Mouse (Mus musculus) CH12.LX (cell line): ENCODE measurements around the gene Arl15. TPM values are rescaled to one million over a fixed set of nuclear protein-coding genes. Genes with fewer than 3 reads are reported as not detected.

Experiments used
- DNase-seq: peaks from one replicate; pipeline ENCODE4 v3.0.0-alpha.2; 2013; ENCODE audit errors: extremely low read depth
- H3K27ac ChIP-seq: 2 replicates; pipeline ENCODE4 v1.5.1; 2012; ENCODE audit warnings: low read depth, mild to moderate bottlenecking, control low read depth, moderate library complexity; ENCODE audit not compliant: insufficient read depth
- H3K27me3 ChIP-seq: replicated peaks from 2 replicates; pipeline ENCODE3; 2012; ENCODE audit warnings: inconsistent platforms
- H3K36me3 ChIP-seq, 2 experiments: replicated peaks in 1 of 2; 2 replicates each; pipeline versions ENCODE3 to v1.6.1; 2012; ENCODE audit warnings: inconsistent platforms in 1 of 2, low read length in 1 of 2, mild to moderate bottlenecking in 1 of 2, mixed read lengths in 1 of 2, moderate library complexity in 1 of 2; ENCODE audit not compliant: control insufficient read depth in 1 of 2, insufficient read depth in 1 of 2
- H3K4me1 ChIP-seq, 2 experiments: 2 replicates each; pipeline ENCODE4 v1.6.1; 2012; ENCODE audit warnings: inconsistent platforms in 1 of 2, moderate library complexity in 1 of 2; ENCODE audit not compliant: insufficient read depth in 2 of 2, control insufficient read depth in 1 of 2
- H3K4me2 ChIP-seq: 2 replicates; pipeline ENCODE4 v1.6.1; 2012; ENCODE audit warnings: low read depth, mild to moderate bottlenecking, control low read depth; ENCODE audit not compliant: poor library complexity, insufficient read depth, severe bottlenecking
- H3K4me3 ChIP-seq, 3 experiments: fragments of 150-350 bp in 1 of 3; sonication (generic) in 1 of 3; replicated peaks in 1 of 3; 2 replicates each; pipeline versions ENCODE3 to v1.5.1; 2011 to 2012; ENCODE audit warnings: low read depth in 2 of 3, low read length in 2 of 3, mild to moderate bottlenecking in 2 of 3, moderate library complexity in 2 of 3, control low read depth in 1 of 3, improper control_type of control experiment in 1 of 3, inconsistent platforms in 1 of 3, mixed read lengths in 1 of 3; ENCODE audit not compliant: poor library complexity in 1 of 3
- H3K79me2 ChIP-seq: replicated peaks from 2 replicates; pipeline ENCODE4 v1.6.1; 2012; ENCODE audit warnings: mild to moderate bottlenecking, moderate library complexity; ENCODE audit not compliant: control insufficient read depth, poor library complexity, insufficient read depth, severe bottlenecking; ENCODE audit errors: extremely low read depth
- H3K9ac ChIP-seq: 2 replicates; pipeline ENCODE4 v1.6.1; 2012; ENCODE audit warnings: low read depth, mild to moderate bottlenecking, control low read depth, moderate library complexity; ENCODE audit not compliant: insufficient read depth
- H3K9me3 ChIP-seq: replicated peaks from 2 replicates; pipeline ENCODE3; 2012; ENCODE audit warnings: low read length, inconsistent platforms, mixed read lengths
- CHD1 ChIP-seq: IDR thresholded peaks from 2 replicates; pipeline ENCODE4 v1.6.1; 2012; ENCODE audit warnings: low read depth, low read length, improper control_type of control experiment, inconsistent platforms
- CHD2 ChIP-seq: IDR thresholded peaks from 2 replicates; pipeline ENCODE4 v1.6.1; 2011; ENCODE audit warnings: low read length, improper control_type of control experiment
- E2F4 ChIP-seq: IDR thresholded peaks from 2 replicates; pipeline ENCODE4 v1.6.1; 2011; ENCODE audit warnings: low read depth, low read length, improper control_type of control experiment; ENCODE audit not compliant: insufficient replicate concordance
- ELF1 ChIP-seq: IDR thresholded peaks from 2 replicates; pipeline ENCODE4 v1.6.1; 2014; ENCODE audit warnings: low read depth, mild to moderate bottlenecking, inconsistent platforms, low read length, improper control_type of control experiment
- EP300 ChIP-seq: IDR thresholded peaks from 2 replicates; pipeline ENCODE4 v1.6.1; 2011; ENCODE audit warnings: low read length, improper control_type of control experiment
- IRF4 ChIP-seq: IDR thresholded peaks from 2 replicates; pipeline ENCODE4 v1.6.1; 2014; ENCODE audit warnings: low read depth, mild to moderate bottlenecking, inconsistent platforms, low read length, improper control_type of control experiment
- JUN ChIP-seq: IDR thresholded peaks from 2 replicates; pipeline ENCODE4 v1.6.1; 2011; ENCODE audit warnings: low read depth, mild to moderate bottlenecking, low read length, improper control_type of control experiment, moderate library complexity; ENCODE audit not compliant: insufficient read depth
- KAT2A ChIP-seq: IDR thresholded peaks from 2 replicates; pipeline ENCODE4 v1.6.1; 2012; ENCODE audit warnings: low read length, improper control_type of control experiment, inconsistent platforms; ENCODE audit not compliant: insufficient replicate concordance
- MAFK ChIP-seq: IDR thresholded peaks from 2 replicates; pipeline ENCODE4 v1.6.1; 2011; ENCODE audit warnings: low read length, improper control_type of control experiment; ENCODE audit not compliant: insufficient replicate concordance
- MAX ChIP-seq: IDR thresholded peaks from 2 replicates; pipeline ENCODE4 v1.6.1; 2011; ENCODE audit warnings: low read length, improper control_type of control experiment
- MEF2A ChIP-seq: IDR thresholded peaks from 2 replicates; pipeline ENCODE4 v1.6.1; 2014; ENCODE audit warnings: low read depth, mild to moderate bottlenecking, inconsistent platforms, low read length, improper control_type of control experiment, borderline replicate concordance
- MYC ChIP-seq: IDR thresholded peaks from 2 replicates; pipeline ENCODE4 v1.6.1; 2011; ENCODE audit warnings: low read depth, mild to moderate bottlenecking, improper control_type of control experiment, low read length
- PAX5 ChIP-seq: IDR thresholded peaks from 2 replicates; pipeline ENCODE4 v1.6.1; 2012; ENCODE audit warnings: low read length, inconsistent platforms, mixed read lengths
- POLR2A ChIP-seq: IDR thresholded peaks from 2 replicates; pipeline ENCODE4 v1.6.1; 2011; ENCODE audit warnings: low read depth, mild to moderate bottlenecking, improper control_type of control experiment, low read length
- RAD21 ChIP-seq: IDR thresholded peaks from 2 replicates; pipeline ENCODE4 v1.6.1; 2011; ENCODE audit warnings: low read depth, mild to moderate bottlenecking, low read length, improper control_type of control experiment, moderate library complexity
- RCOR1 ChIP-seq: conservative IDR thresholded peaks from 2 replicates; pipeline ENCODE4 v1.6.1; 2012; ENCODE audit warnings: low read depth, mild to moderate bottlenecking, inconsistent platforms, low read length, improper control_type of control experiment
- SMC3 ChIP-seq: IDR thresholded peaks from 2 replicates; pipeline ENCODE4 v1.6.1; 2011; ENCODE audit warnings: low read depth, low read length, improper control_type of control experiment
- TBP ChIP-seq: conservative IDR thresholded peaks from 2 replicates; pipeline ENCODE4 v1.6.1; 2011; ENCODE audit warnings: low read depth, low read length, improper control_type of control experiment
- TCF12 ChIP-seq: IDR thresholded peaks from 2 replicates; pipeline ENCODE4 v1.6.1; 2014; ENCODE audit warnings: low read depth, mild to moderate bottlenecking, inconsistent platforms, low read length, improper control_type of control experiment
- ZKSCAN1 ChIP-seq: IDR thresholded peaks from 2 replicates; pipeline ENCODE4 v1.6.1; 2012; ENCODE audit warnings: low read depth, inconsistent platforms, low read length, improper control_type of control experiment, borderline replicate concordance
- ZMIZ1 ChIP-seq: IDR thresholded peaks from 2 replicates; pipeline ENCODE4 v1.6.1; 2012; ENCODE audit warnings: low read depth, mild to moderate bottlenecking, inconsistent platforms, low read length, improper control_type of control experiment
- dilution Hi-C: fragments of 300-500 bp; cut with MboI; formaldehyde crosslinking; loops from 2 replicates; pipeline ENCODE4 v1.14.3; 2020; ENCODE audit warnings: low sequenced_read_pairs; ENCODE audit not compliant: extremely low pct_unique_long_range_greater_than_20kb, extremely low pct_ligation_motif_present
- in situ Hi-C: fragments of 300-500 bp; cut with MboI; formaldehyde crosslinking; loops from 3 replicates; pipeline ENCODE4 v1.14.3; 2019; ENCODE audit warnings: low sequenced_read_pairs, low pct_ligation_motif_present, low pct_unique_long_range_greater_than_20kb, mixed read lengths
- polyA plus RNA-seq: library from polyadenylated mRNA; unstranded; fragments of >175 nt; gene quantifications from 2 replicates; pipeline ENCODE4 v1.2.1, GENCODE M21; 2012; ENCODE audit warnings: low read depth; ENCODE audit not compliant: insufficient read length
- total RNA-seq, 2 experiments: library from RNA; depleted of rRNA; stranded (reverse); fragments of 300-350 nt in 1 of 2; fragments of >200 nt in 1 of 2; gene quantifications; 2 replicates each; pipeline ENCODE4 v1.2.3; 2012 to 2014

Gene Arl15
- total and polyA plus RNA-seq, 3 experiments, result 2.2 to 5.2 (median 4.8) TPM

- peak; percentile 21 for DNase-seq
- Histone ChIP-seq H3K9ac (no peak overlapping the region), H3K27me3 (no peaks in the 10 kb centered on the region), H3K79me2 (no peaks in the 10 kb centered on the region), H3K4me3 (no peak overlapping the region), H3K4me2 (no peak overlapping the region), H3K36me3 (no peaks in the 10 kb centered on the region), H3K9me3 (no peaks in the 10 kb centered on the region), H3K27ac (no peak overlapping the region), H3K4me1 (no peaks in the 10 kb centered on the region; a peak in 2 of 4 replicates)
- in situ Hi-C loops (no loop called here), dilution Hi-C loops (no loop called here)
- TF ChIP-seq EP300 (no peak), ELF1 (no peak), KAT2A (no peak), JUN (no peak)
Observed at GRCm38 (mm10) chr13:113774799-113775198, 19.5 kb upstream of the Arl15 start.

- H3K9ac ChIP-seq, result no peak overlapping the region
- no peaks in the 10 kb centered on the region for H3K9me3 ChIP-seq
- dilution Hi-C loops (no loop called here), in situ Hi-C loops (no loop called here)
- H3K36me3 ChIP-seq, result no peaks in the 10 kb centered on the region
- H3K4me2 ChIP-seq, result no peak overlapping the region
- no peaks in the 10 kb centered on the region for H3K79me2 ChIP-seq
- no peak overlapping the region for H3K27ac ChIP-seq
- H3K27me3 ChIP-seq, result no peaks in the 10 kb centered on the region
- no peak overlapping the region for H3K4me3 ChIP-seq
- DNase-seq, result no peak
- no peaks in the 10 kb centered on the region; a peak in 2 of 4 replicates for H3K4me1 ChIP-seq
- TF ChIP-seq CHD2, result no peak
- TF ChIP-seq IRF4, result no peak
- no peak for TF ChIP-seq JUN
- no peak for TF ChIP-seq RAD21
- TF ChIP-seq MAX, result no peak
- no peak for TF ChIP-seq RCOR1
- TF ChIP-seq MAFK, result no peak
- no peak for TF ChIP-seq PAX5
- TF ChIP-seq MEF2A, result no peak
- TF ChIP-seq TCF12, result no peak
- TF ChIP-seq POLR2A, result no peak
- TF ChIP-seq ZMIZ1, result no peak
- no peak for TF ChIP-seq CHD1
- TF ChIP-seq MYC, result no peak
- TF ChIP-seq E2F4, result no peak
- no peak for TF ChIP-seq ELF1
- no peak for TF ChIP-seq SMC3
- TF ChIP-seq TBP, result no peak
- TF ChIP-seq ZKSCAN1, result no peak
- TF ChIP-seq, all 38 proteins: peak for 0
Observed at GRCm38 (mm10) chr13:113775244-113776140, 18.8 kb upstream of the Arl15 start.
